Mouse (Mus musculus): ENCODE measurements around the gene Utp14a.
"Not testable (repeated sequence)": the region's sequence is repeated elsewhere in the genome, so short reads cannot be mapped to it uniquely, and the experiment has no call there.

Gene Utp14a

GRCm38 (mm10) chrX:48256468-48257007 lies at the start of gene Utp14a:
Utp14a (plus strand) TSS chrX:48256862.
- DNase-seq = peak; percentile 98

DNA sequence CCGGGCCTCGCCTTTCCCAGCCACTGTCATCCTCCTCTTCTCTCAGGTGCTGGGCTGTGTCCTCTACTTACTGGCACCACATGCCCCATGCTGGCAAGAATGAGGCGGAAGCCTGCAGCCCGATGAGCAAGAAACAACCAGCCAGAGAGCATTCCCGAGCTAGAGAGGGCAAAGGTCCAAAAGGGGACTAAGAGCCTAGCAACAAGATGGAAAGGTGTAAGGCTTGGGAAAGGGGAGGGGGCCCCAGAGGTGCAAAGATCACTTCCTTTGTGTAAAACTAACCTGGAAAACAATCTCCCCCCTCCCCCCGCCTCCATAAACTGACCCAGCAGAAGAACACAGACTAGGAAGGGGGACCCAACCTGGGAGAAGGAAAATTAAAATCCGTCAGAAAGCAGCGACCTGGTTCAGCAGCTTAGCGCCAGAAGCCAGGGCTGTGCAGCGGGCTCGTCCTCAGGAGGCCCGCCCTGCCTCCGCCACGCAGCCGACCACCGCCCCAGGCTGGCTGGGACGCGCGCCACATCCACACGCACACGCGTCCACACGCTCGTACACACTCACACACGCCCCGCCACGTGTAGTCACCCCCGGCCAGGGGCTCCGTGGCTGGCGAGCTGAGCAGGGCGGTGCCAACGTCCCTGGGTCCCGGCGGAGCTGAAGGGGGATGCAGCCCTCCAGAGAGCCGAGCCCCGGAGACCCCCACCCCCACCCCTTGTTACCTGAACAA lies 48.7 kb upstream of the Utp14a start:
- DNase-seq = peak; percentile 22

DNA sequence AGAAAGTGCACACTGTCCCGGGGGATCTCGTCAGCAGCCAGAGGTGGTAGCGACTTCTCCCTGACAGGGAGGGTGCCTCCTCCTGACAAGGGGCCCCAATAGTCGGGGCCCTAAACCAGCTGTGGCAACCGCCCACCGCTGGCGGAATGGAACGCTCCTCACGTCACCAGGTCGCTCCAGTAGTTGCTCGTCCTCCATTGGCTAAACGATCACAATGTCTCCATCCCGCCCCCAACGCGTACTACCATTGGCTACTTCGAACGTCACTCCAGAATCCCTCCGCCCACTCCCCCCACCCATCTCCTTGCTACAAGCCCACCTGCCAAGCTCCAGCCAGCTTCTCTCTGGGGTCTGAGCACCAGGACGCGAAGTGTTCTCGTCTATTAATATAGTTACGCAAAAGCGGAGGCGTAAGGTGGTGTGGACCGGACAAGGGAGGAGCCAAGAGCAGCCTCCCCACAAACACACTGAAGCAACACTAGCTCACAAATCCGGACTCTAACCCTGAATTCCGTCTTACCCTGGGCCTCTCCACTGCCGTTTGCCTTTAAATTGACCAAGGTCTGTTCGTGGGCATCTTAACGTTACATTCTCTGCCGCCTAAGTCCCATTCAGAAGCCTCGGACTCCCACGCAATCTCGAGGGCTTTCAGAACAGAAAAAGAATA lies 48.0 kb upstream of the Utp14a start, which contains the start of gene Zdhhc9:
Gene Zdhhc9, minus strand, starts transcription at position 360 of the 667 bp plus-strand sequence.
- peak; percentile 90 for DNase-seq

- DNase-seq = not testable (repeated sequence)
Observed at GRCm38 (mm10) chrX:48209746-48210145, 46.9 kb upstream of the Utp14a start.

- DNase-seq = no peak
Observed at GRCm38 (mm10) chrX:48219468-48219867, 37.2 kb upstream of the Utp14a start.

DNA sequence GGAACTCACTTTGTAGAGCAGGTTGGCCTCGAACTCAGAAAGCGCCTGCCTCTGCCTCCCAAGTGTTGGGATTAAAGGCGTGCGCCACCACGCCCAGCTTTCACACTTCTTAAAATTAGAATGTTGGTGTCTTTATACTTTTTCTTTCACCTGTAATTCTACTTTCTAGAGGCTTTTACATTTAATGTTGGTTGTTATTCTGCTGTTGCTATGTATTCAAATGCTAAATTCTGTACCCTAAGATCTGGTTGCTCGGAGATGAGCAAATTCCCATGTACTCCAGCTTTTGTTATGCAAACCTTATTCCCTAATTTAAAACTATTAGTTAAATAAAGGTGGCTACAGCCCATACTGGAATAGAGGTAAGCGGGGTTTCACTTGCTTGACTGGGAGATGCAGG lies 34.0 kb upstream of the Utp14a start:
- no peak for DNase-seq

- DNase-seq = no peak
Observed at GRCm38 (mm10) chrX:48226225-48226624, 30.4 kb upstream of the Utp14a start.

DNA sequence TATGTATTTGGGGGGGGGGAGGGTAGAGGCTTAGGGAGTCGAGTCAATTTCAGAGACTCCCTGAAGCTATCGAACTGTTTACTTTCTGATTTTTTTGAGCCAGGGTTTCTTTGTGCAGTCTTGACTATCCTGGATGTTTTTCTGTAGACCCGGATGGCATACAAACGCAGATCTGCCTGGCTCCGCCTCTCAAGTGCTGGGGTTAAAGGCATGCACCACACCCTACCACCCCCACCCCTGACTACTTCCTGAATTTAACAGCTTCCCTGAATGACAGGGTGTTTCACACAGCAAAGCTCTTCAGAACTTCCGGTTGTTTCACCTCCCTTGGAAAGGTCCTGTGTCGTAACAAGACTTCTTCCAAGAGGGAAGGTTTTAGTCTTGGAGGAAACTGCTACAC lies 22.2 kb upstream of the Utp14a start:
- DNase-seq = peak; percentile 75

GRCm38 (mm10) chrX:48255830-48256428 lies 733 bp upstream of the Utp14a start:
- peak; percentile 4 for DNase-seq

GRCm38 (mm10) chrX:48257011-48257410 lies 349 bp downstream of the Utp14a start:
- peak; percentile 7 for DNase-seq

DNA sequence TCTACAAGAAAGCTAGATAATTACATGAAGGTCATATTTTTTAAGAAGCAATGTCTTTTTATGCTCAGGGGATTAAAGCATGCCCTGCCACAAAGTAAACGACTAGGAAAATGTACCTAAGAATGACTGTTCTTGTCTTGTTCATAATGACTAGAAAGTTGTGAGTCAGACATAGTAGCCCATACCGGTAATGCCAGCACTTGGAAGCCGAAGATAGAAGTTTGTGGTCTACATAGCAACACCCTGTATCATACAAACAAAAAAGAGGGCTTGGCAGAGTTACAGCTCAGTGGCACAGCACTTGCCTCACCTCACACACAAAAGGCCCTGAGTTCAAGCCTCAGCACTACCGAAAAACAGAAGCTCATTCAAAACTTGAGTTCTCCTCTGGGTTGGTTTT lies 15.0 kb downstream of the Utp14a start:
- no peak for DNase-seq

DNA sequence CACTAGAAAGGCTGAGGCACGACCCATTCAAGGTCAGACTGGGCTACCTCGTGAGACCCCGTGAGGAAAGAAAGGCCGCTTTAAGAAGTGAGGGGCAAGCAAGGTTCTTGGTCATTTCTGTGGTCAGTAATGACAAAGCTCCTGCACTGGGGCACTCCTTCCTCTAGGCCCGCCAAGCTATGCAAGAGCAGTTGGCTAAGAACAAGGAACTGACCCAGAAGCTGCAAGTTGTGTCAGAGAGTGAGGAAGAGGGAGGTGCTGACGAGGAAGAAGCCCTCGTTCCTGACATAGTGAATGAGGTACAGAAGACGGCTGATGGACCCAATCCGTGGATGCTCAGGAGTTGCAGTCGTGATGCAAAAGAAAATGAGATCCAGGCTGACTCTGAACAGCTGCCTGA lies 18.0 kb downstream of the Utp14a start:
- DNase-seq = peak; percentile 15

DNA sequence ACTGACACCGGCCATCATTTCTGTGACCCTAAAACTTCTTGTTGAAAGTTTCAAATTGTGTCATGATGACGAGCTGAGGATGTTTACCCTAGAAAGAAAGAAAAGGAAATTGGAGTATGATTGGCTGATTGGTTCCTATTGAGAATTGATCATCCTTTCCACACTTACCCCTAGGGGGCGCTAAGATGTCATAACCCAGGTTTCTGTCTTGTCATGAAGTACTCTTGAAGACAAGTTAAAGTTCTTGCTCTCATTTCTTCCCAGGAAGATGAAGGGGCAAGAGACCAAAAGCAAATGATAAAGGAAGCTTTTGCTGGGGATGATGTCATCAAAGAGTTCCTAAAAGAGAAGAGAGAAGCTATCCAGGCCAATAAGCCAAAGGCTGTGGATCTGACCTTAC lies 21.4 kb downstream of the Utp14a start:
- peak; percentile 76 for DNase-seq

- peak; percentile 93 for DNase-seq
Observed at GRCm38 (mm10) chrX:48284386-48285005, 27.8 kb downstream of the Utp14a start.

- DNase-seq = peak; percentile 90
Observed at GRCm38 (mm10) chrX:48285006-48285650, 28.5 kb downstream of the Utp14a start.

DNA sequence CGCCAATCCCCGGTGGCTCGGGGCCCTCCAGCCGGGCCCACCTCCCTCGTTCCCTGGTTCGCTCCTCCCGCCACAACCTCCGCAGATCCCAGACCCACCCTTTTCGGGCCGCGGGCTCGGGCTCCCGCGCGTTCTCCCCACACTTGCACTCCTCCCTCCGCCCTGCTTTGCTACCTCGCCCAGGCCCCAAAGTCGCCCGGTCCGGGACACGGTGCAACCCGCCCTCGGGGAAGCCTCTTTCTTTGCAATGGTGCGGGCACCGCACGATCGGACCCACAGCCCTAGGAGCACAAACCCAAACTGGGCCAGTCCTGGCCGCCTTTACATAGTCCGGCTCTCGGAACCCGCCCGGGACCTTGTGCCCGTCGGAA lies 29.0 kb downstream of the Utp14a start:
- DNase-seq = no peak

DNA sequence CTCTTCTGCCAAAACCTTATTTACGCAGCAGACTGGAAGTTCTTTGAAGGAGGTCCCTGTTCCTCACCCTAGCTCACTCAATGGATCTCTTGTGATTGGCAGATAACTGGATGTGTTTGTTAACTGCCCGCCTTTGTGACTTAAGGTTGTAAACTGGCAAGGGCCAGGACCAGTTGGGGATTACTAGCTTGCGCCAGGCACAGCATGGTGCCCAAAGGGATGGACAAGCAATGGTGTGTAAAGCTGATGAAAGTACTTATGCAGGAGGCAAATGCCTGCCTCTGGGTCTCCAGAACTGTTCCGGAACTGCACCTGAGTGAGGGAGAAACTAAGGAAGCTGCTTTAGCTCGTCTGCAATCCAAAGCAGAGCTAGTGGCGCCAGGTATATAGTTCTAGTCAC lies 29.8 kb downstream of the Utp14a start:
- no peak for DNase-seq

DNA sequence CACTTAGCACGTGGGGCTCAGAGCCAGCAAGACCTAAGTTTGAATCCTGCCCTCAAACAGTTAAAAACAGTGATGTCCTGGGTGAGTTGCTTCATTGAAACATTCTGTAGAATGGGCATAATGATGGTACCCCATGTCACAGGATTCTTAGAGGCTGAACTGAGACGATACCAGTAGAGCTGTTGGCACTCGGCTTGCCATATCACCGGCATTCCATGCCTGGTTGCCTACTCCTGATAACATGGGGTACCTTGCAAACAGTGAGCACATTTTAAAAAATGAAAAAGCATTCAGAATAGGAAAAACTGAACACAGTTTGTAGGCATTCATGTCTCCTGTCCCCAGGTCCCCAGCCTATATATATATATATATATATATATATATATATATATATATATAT lies 31.3 kb downstream of the Utp14a start:
- DNase-seq = no peak

GRCm38 (mm10) chrX:48291413-48291812 lies 34.8 kb downstream of the Utp14a start:
- DNase-seq = no peak

- no peak for DNase-seq
Observed at GRCm38 (mm10) chrX:48305356-48305755, 48.7 kb downstream of the Utp14a start.

- DNase-seq = no peak
Observed at GRCm38 (mm10) chrX:48310706-48311517, 54.2 kb downstream of the Utp14a start.

- DNase-seq = no peak
Observed at GRCm38 (mm10) chrX:48311727-48312126, 55.1 kb downstream of the Utp14a start.
